Mouse (Mus musculus) embryonic stem cell, embryonic (primary cell): ENCODE data around the gene Six5.

ENCODE experiments used
- CTCF ChIA-PET, 4 experiments: fragments of 300-600 bp in 2 of 4; fragments of 350-600 bp in 2 of 4; sonication (Branson Sonifier 250); formaldehyde crosslinking; loops; one replicate each; lab custom pipeline; 2022; ENCODE audit warnings: inconsistent platforms in 2 of 4; lab: Charles Lee
- POLR2A ChIA-PET, 4 experiments: fragments of 300-600 bp in 2 of 4; fragments of 350-600 bp in 2 of 4; sonication (Branson Sonifier 250); formaldehyde crosslinking; loops; one replicate each; lab custom pipeline; 2022; ENCODE audit warnings: antibody characterized with exemption in 4 of 4, inconsistent platforms in 1 of 4; lab: Charles Lee

Gene Six5

DNA sequence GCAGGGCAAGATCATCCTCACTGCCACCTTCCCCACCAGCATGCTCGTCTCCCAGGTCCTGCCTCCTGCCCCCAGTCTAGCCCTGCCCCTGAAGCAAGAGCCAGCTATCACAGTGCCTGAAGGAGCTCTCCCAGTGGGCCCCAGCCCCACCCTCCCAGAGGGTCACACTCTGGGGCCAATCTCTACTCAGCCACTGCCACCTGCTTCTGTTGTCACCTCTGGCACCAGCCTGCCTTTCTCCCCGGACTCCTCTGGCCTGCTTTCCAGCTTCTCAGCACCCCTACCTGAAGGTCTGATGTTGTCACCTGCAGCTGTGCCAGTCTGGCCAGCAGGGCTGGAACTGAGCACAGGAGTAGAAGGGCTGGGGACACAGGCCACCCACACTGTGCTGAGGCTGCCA lies 2.8 kb downstream of the Six5 start:
- ChIA-PET CTCF (interaction anchor here in 1 of 4 experiments (15.2 kb wide), 1 partner anchor 24 kb away, joined by 356 read pairs; the partner anchor contains the start of gene Dmwd), POLR2A (interaction anchor here in 2 of 4 experiments (0.6 to 18.1 kb wide), 5 partner anchors 17 to 371 kb away, joined by 3 to 172 read pairs (median 3); partner anchors contain the start of genes Dmwd (in 1 of the 2), Fbxo46 (in 1 of the 2) and Gm4969 (in 1 of the 2))

DNA sequence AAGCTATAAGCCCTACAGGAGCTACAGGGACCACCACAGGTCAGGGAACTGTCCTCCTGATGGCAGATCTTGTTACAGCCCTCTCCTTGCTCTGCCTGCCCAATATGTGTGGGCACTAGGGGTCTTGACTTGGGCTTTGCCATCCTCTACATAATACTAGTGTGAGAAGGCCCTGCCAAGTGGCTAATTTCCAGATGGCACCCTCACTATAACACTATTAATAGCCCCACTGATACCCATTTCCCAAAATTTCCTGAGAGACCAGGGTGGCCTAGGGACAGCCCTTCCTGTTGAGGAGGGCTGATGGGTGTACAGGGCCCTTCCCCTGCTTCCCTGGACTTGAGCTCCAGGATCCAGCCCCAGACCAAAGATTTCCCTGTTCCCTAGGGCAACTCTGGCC lies 3.5 kb downstream of the Six5 start:
- CTCF ChIA-PET, result interaction anchor here in 2 of 4 experiments (0.6 to 15.2 kb wide), 3 partner anchors 17 to 617 kb away, joined by 3 to 356 read pairs (median 5); partner anchors contain the start of gene Dmwd (in 1 of the 2)

DNA sequence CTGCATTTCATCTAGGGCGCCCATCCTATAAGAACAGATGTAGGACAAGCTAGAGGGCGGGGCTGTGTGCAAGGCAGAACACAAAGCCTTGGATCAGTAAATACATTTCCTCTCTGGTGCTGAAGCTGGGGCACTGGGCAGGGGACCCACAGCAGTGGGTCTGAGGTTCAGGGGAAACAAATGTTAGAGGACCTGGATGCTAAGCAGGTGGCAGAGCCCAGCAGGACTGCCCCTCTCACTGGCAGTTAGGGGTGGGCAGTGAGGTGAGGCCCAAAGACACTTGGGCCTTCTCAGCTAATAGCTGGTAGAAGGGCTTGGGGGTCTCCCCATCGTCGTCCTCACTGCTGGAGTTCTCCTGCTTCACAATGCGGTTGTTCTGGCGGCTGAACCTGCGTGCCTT lies 4.4 kb downstream of the Six5 start:
- ChIA-PET CTCF (interaction anchor here in 2 of 4 experiments (0.9 to 2.1 kb wide), 3 partner anchors 10 to 26 kb away, joined by 4 to 5 read pairs (median 5); no protein-coding TSS in a partner anchor), POLR2A (interaction anchor here in 3 of 4 experiments (0.5 to 18.1 kb wide), 5 partner anchors 13 to 542 kb away, joined by 3 to 172 read pairs (median 3); partner anchors contain the start of genes Dmwd (in 1 of the 3) and Fbxo46 (in 1 of the 3))

More for the DNA sequence above, 3.5 kb downstream of the Six5 start:
- POLR2A ChIA-PET, result interaction anchor here in 2 of 4 experiments (1.2 to 18.1 kb wide), 3 partner anchors 18 to 21 kb away, joined by 3 to 172 read pairs (median 26); partner anchors contain the start of genes Dmwd (in 1 of the 2), Fbxo46 (in 1 of the 2) and Gm4969 (in 1 of the 2)

- CTCF ChIA-PET, result no interaction called here
- POLR2A ChIA-PET, result interaction anchor here in 1 of 4 experiments (0.5 to 18.1 kb wide), 3 partner anchors 11 to 36 kb away, joined by 3 to 172 read pairs (median 3); partner anchors contain the start of gene Dmwd
Observed at GRCm38 (mm10) chr7:19100290-19100689, 5.9 kb downstream of the Six5 start.

- CTCF ChIA-PET, result interaction anchor here in 1 of 4 experiments (2.9 kb wide), 1 partner anchor 11 kb away, joined by 8 read pairs; no protein-coding TSS in a partner anchor
Observed at GRCm38 (mm10) chr7:19103741-19104140, 9.3 kb downstream of the Six5 start.

GRCm38 (mm10) chr7:19104486-19104885 lies 10.1 kb downstream of the Six5 start:
- CTCF ChIA-PET, result interaction anchor here in 2 of 4 experiments (0.7 to 2.9 kb wide), 2 partner anchors 11 to 13 kb away, joined by 3 to 8 read pairs; partner anchors contain the start of gene Gm4969 (in 1 of the 2)
- POLR2A ChIA-PET, result interaction anchor here in 1 of 4 experiments (1.1 kb wide), 1 partner anchor 10 kb away, joined by 3 read pairs; no protein-coding TSS in a partner anchor

More at GRCm38 (mm10) chr7:19103741-19104140, 9.3 kb downstream of the Six5 start:
- POLR2A ChIA-PET, result interaction anchor here in 1 of 4 experiments (1.1 kb wide), 1 partner anchor 11 kb away, joined by 3 read pairs; no protein-coding TSS in a partner anchor

DNA sequence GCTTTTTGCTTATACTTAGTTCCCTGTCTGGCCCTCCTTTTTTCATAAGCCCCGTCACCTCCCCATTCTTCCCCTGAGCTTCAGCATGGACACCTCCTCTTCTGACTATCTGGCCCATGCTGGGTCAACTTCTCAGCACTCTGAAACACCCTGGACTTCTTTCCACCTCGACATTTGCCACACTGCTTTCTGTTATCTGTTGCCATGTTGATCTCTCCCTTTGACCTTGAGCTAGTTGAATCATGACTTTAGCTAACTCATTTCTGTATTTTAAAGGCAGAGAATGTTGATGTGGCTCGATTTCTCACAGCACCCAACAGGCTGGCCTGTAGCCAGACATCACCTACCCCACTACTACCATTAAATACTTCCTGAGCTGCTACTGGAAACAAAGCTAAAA lies 13.0 kb downstream of the Six5 start:
- CTCF ChIA-PET, result interaction anchor here in 1 of 4 experiments (0.8 to 1.4 kb wide), 2 partner anchors 14 to 37 kb away, joined by 5 read pairs; partner anchors contain the start of gene Six5
- POLR2A ChIA-PET, result interaction anchor here in 2 of 4 experiments (2.4 to 2.8 kb wide), 2 partner anchors 14 kb away, joined by 6 to 8 read pairs; partner anchors contain the start of gene Six5 (in 1 of the 2)

DNA sequence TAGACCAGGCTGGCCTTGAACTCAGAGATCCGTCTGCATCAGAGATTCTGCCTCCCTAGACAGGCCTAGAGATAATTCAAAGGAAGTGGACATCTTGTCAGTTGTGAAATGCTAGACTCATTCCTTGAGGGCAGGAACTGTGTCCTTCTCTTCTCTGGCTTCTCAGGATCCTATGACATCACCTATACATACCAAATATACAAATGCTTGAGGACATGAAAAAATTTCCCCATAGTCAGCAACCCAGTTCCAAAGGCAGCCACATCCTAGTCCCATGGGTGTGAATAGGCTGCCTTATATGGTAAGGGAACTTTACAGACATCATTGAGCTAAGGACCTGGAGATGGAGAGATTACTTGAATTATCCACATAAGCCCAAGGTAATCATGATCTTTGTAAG lies 15.2 kb downstream of the Six5 start:
- CTCF ChIA-PET, result interaction anchor here in 1 of 4 experiments (1.7 kb wide), 1 partner anchor 17 kb away, joined by 5 read pairs; no protein-coding TSS in a partner anchor
- POLR2A ChIA-PET, result interaction anchor here in 1 of 4 experiments (1.2 to 2.8 kb wide), 2 partner anchors 8 to 16 kb away, joined by 3 to 8 read pairs; partner anchors contain the start of genes Gm4969 and Six5

- POLR2A ChIA-PET, result interaction anchor here in 3 of 4 experiments (0.5 to 4.3 kb wide), 13 partner anchors 9 to 443 kb away, joined by 3 to 64 read pairs (median 3); partner anchors contain the start of genes Six5 (in 2 of the 3) and Gipr (in 1 of the 3)
- CTCF ChIA-PET, result interaction anchor here (0.6 to 4.2 kb wide), 19 partner anchors 10 to 226 kb away, joined by 3 to 31 read pairs (median 4); partner anchors contain the start of genes Dmwd (in 1 of the 4), Eml2 (in 1 of the 4), Qpctl (in 1 of the 4) and Rsph6a (in 1 of the 4)
Observed at GRCm38 (mm10) chr7:19118028-19118771, 23.8 kb downstream of the Six5 start, which contains the start of gene Gm4969. TSS of gene Gm4969 (minus strand) at chr7:19118368.

DNA sequence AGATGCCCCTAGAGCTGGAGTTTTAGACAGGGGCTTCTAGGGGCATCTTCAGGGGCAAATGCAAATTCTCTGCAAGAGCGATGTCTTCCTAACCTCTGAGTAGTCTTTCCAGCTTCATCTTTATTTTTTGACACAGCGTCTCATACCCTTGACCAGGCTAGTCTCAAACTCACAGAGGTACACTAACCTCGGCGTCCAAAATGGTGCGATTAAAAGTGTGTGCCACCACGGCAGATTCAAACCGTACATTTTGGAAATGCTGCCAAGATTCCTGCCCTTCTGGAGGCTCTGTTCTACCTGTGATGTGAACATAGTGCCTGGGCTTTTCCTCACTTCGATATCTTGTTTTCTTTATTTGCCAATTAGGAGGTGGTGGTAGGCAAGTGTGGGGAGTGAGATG lies 24.7 kb downstream of the Six5 start:
- ChIA-PET CTCF (interaction anchor here in 3 of 4 experiments (0.9 to 4.2 kb wide), 14 partner anchors 9 to 116 kb away, joined by 3 to 31 read pairs (median 5); partner anchors contain the start of genes Dmwd (in 1 of the 3), Eml2 (in 1 of the 3), Irf2bp1 (in 1 of the 3) and Qpctl (in 1 of the 3)), POLR2A (interaction anchor here in 3 of 4 experiments (0.9 to 4.3 kb wide), 33 partner anchors 11 to 241 kb away, joined by 3 to 64 read pairs (median 4); partner anchors contain the start of genes Six5 (in 3 of the 3), Cd3eap (in 1 of the 3), Dmpk (in 1 of the 3) and Eml2 (in 1 of the 3))

DNA sequence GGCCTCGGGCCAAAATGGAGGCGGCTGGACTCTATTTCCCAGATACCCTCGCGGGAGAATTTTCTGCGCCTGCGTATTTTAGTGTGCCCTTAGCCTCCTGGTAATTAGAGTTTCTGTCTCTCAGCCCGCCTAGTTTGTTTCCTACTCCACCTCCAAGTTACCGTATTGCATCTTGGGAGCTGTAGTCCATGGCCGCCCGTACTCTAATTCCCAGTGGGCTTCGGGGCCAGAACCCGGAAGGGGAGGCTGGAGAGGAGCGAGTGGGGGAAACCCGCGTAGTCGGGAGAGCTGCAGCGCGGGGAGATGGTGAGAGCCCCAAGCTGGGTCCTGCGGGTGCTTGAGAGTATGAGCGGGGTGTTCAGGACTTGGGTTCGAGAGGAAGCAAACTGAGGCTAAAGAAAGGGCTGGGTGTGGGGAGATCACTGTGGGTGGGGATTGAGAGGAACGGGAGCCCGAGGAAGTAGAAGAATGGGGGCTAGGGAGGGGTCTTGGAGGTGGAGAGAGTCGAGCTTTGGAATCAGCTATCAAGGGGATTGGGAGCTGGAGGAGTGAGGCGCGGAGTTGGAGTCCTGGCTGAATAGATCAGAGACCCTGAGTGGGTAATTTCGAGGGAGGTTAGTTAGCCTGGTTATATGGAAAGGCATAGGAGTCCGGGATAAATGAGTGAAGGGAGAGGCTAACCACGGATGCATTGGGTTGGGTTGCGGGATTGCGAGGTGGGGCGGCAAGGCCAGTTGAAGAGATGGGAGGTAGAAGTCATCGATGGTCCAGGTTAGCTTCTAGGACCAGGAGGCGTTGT lies 25.4 kb downstream of the Six5 start, which contains the start of gene Fbxo46:
Fbxo46 (plus strand) TSS at position 229 of the 799 bp plus-strand sequence.
- POLR2A ChIA-PET, result interaction anchor here (0.6 to 4.3 kb wide), 43 partner anchors 10 to 509 kb away, joined by 3 to 64 read pairs (median 4); partner anchors contain the start of genes Six5 (in 3 of the 4), Gipr (in 2 of the 4), Rsph6a (in 2 of the 4) and Cd3eap (in 1 of the 4)
- CTCF ChIA-PET, result interaction anchor here (0.5 to 4.2 kb wide), 23 partner anchors 9 to 1106 kb away, joined by 3 to 31 read pairs (median 4); partner anchors contain the start of genes Foxa3 (in 2 of the 4), Eml2 (in 1 of the 4), Irf2bp1 (in 1 of the 4) and Qpctl (in 1 of the 4)

GRCm38 (mm10) chr7:19121686-19122085 lies 27.3 kb downstream of the Six5 start:
- ChIA-PET POLR2A (interaction anchor here in 2 of 4 experiments (1.9 to 4.3 kb wide), 3 partner anchors 8 to 28 kb away, joined by 5 to 64 read pairs (median 32); partner anchors contain the start of gene Six5 (in 1 of the 2)), CTCF (interaction anchor here in 1 of 4 experiments (4.2 kb wide), 1 partner anchor 29 kb away, joined by 31 read pairs; no protein-coding TSS in a partner anchor)

DNA sequence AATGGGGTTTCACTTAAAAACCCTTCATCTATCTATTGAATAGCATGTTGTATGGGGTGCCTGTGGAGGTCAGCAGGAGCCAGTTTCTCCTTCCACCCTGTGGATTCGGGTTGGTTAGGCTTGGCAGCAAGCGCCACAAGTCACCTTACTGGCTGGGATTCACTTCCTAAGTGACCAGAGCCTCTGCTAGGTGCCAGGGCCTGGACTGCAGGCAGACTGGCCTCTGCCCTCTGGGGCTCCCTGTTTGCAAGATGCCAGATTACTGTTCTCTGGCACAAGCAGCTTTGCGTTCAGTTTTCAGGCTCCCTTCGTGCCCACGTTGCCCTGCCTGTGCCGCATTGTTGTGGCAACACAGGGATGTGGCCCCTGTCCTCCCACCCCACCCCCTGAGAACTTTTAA lies 30.3 kb downstream of the Six5 start:
- ChIA-PET POLR2A (interaction anchor here in 1 of 4 experiments (0.6 to 0.7 kb wide), 2 partner anchors 37 to 54 kb away, joined by 4 to 5 read pairs; no protein-coding TSS in a partner anchor), CTCF (interaction anchor here in 2 of 4 experiments (0.6 to 1.7 kb wide), 5 partner anchors 10 to 388 kb away, joined by 3 to 6 read pairs (median 3); no protein-coding TSS in a partner anchor)

- POLR2A ChIA-PET, result interaction anchor here in 2 of 4 experiments (0.6 to 6.7 kb wide), 4 partner anchors 8 to 167 kb away, joined by 4 to 32 read pairs (median 16); partner anchors contain the start of genes Fbxo46 (in 2 of the 2) and Gm4969 (in 1 of the 2)
Observed at GRCm38 (mm10) chr7:19127744-19128143, 33.4 kb downstream of the Six5 start.

GRCm38 (mm10) chr7:19129396-19129795 lies 35.0 kb downstream of the Six5 start:
- ChIA-PET CTCF (interaction anchor here in 1 of 4 experiments (1.3 to 2.0 kb wide), 2 partner anchors 10 to 106 kb away, joined by 3 to 8 read pairs; partner anchors contain the start of genes Fbxo46 and Foxa3), POLR2A (interaction anchor here in 2 of 4 experiments (1.0 to 6.7 kb wide), 4 partner anchors 9 to 46 kb away, joined by 3 to 32 read pairs (median 15); partner anchors contain the start of genes Fbxo46 (in 2 of the 2), Eml2 (in 1 of the 2) and Gm4969 (in 1 of the 2))

More at GRCm38 (mm10) chr7:19127744-19128143, 33.4 kb downstream of the Six5 start:
- CTCF ChIA-PET, result interaction anchor here (0.6 to 1.3 kb wide), 10 partner anchors 9 to 225 kb away, joined by 3 to 6 read pairs (median 3); partner anchors contain the start of gene Six5 (in 1 of the 4)
